Mouse (Mus musculus) lung, postnatal 0 days (tissue): Measurements from ENCODE around the gene Ccser2.

Experiments
- CTCF ChIP-seq: IDR thresholded peaks from 2 replicates; pipeline ENCODE4 v1.5.1; 2016; ENCODE audit warnings: antibody characterized with exemption, mild to moderate bottlenecking
- EP300 ChIP-seq: IDR thresholded peaks from 2 replicates; pipeline ENCODE4 v1.6.1; 2016; ENCODE audit warnings: antibody characterized with exemption, mild to moderate bottlenecking, control low read depth

GRCm38 (mm10) chr14:36914473-36915005, 54.0 kb downstream of the Ccser2 start:
- TF ChIP-seq CTCF (no peak), EP300 (no peak)
